Mouse (Mus musculus) spleen, adult 2 months (tissue): ENCODE measurements around the gene Rabep1.

Source experiments
- CTCF ChIP-seq: fragments of 200-500 bp; IDR thresholded peaks from 2 replicates; pipeline ENCODE4 v1.5.1; 2011; ENCODE audit warnings: mild to moderate bottlenecking, inconsistent platforms; ENCODE audit not compliant: insufficient read depth, insufficient read length, insufficient replicate concordance; ENCODE audit errors: extremely low read depth
- POLR2A ChIP-seq: fragments of 200-500 bp; IDR thresholded peaks from 2 replicates; pipeline ENCODE4 v1.6.1; 2011; ENCODE audit warnings: low read depth, low read length, inconsistent platforms

- TF ChIP-seq CTCF (no peak), POLR2A (no peak)
These were observed 35.6 kb upstream of the Rabep1 start for GRCm38 (mm10) chr11:70809011-70809410.
